Mouse (Mus musculus) lung, postnatal 10 days (tissue): ENCODE data around the gene Elob.

Source experiments
- DNase-seq: peaks from one replicate; pipeline ENCODE4 v3.0.0; 2021

Elob gene

GRCm38 (mm10) chr17:23777141-23777540 is 51.8 kb downstream of the Elob start:
- no peak for DNase-seq

- no peak for DNase-seq
Measured at GRCm38 (mm10) chr17:23776216-23776615, 52.7 kb downstream of the Elob start.
